Mouse (Mus musculus) heart, adult 9 months (tissue): ENCODE results near the gene 2310050C09Rik.

Experiments used
- DNase-seq, 2 experiments: peaks; one replicate each; pipeline ENCODE4 v3.0.0; 2022; ENCODE audit warnings: low spot score in 2 of 2

Gene 2310050C09Rik

GRCm38 (mm10) chr3:92870116-92870515 lies at the start of gene 2310050C09Rik:
2310050C09Rik (minus strand) TSS chr3:92870216.
- DNase-seq = no peak

- no peak for DNase-seq
These were observed 37.6 kb upstream of the 2310050C09Rik start for GRCm38 (mm10) chr3:92907571-92907970.

GRCm38 (mm10) chr3:92905182-92905581 lies 35.2 kb upstream of the 2310050C09Rik start:
- DNase-seq = no peak

GRCm38 (mm10) chr3:92903640-92904039 lies 33.6 kb upstream of the 2310050C09Rik start:
- DNase-seq = no peak

- no peak for DNase-seq
These were observed 33.0 kb upstream of the 2310050C09Rik start for GRCm38 (mm10) chr3:92902992-92903391.

GRCm38 (mm10) chr3:92894489-92894888 lies 24.5 kb upstream of the 2310050C09Rik start:
- DNase-seq = no peak

GRCm38 (mm10) chr3:92894063-92894462 lies 24.0 kb upstream of the 2310050C09Rik start:
- DNase-seq = no peak

- DNase-seq = no peak
These were observed 4.2 kb upstream of the 2310050C09Rik start for GRCm38 (mm10) chr3:92874180-92874579.

GRCm38 (mm10) chr3:92851186-92851585 lies 18.8 kb downstream of the 2310050C09Rik start, which contains the start of gene Lce1l:
Lce1l (minus strand) TSS chr3:92851286.
- DNase-seq = no peak

- DNase-seq = no peak
These were observed 42.9 kb downstream of the 2310050C09Rik start, which contains the start of gene Kprp for GRCm38 (mm10) chr3:92827108-92827507. Kprp (minus strand) TSS chr3:92827247.

GRCm38 (mm10) chr3:92825808-92826207 lies 44.2 kb downstream of the 2310050C09Rik start:
- DNase-seq = no peak
